Comparison of ENCODE assay signal across 9 mouse cellular contexts in genomic region chr8:105519591-105519990, GRCm38 (mm10). TPM values are rescaled to one million over a fixed set of nuclear protein-coding genes. Genes with fewer than 3 reads are reported as not detected.
DNase-seq lines count a peak whose midpoint lies in the region; ATAC-seq lines count a peak whose summit lies in the region.
"Had no signal": no experiment of that assay in that cellular context is flagged by ENCODE, and none has a peak within 500 bp of the region (broad histone marks: within the 10 kb centered on the region; RNA-seq: fewer than 3 reads in every experiment).

No protein-coding gene starts in this region.

- ATAC-seq in heart, embryonic 12.5 days (ENCODE audit: insufficient number of reproducible peaks, low FRiP score) = no peak
- no peak for ATAC-seq in hindbrain, embryonic 15.5 days (ENCODE audit: low FRiP score, low read depth)
- ATAC-seq in midbrain, embryonic 13.5 days = no peak

- 3% methylated on average over 2 of the region's 2 CpGs for WGBS in heart, embryonic 12.5 days
- 5% methylated on average over 2 of the region's 2 CpGs for WGBS in hindbrain, embryonic 15.5 days
- WGBS in midbrain, embryonic 13.5 days = 0% methylated on average over 2 of the region's 2 CpGs

- intact Hi-C loops in heart, postnatal 36 days (cut with DNase I) = no loop called here

- peaks cover 20% of the 10 kb centered on the region for H3K36me3 ChIP-seq in heart, embryonic 12.5 days
- peaks cover under 1% of the 10 kb centered on the region; the same call in 1 of the 2 replicates for H3K36me3 ChIP-seq in hindbrain, embryonic 15.5 days
- peaks cover 28% of the 10 kb centered on the region for H3K36me3 ChIP-seq in midbrain, embryonic 13.5 days

- H3K9me3 ChIP-seq in heart, embryonic 12.5 days (replicated peaks) = no peaks in the 10 kb centered on the region
- no peaks in the 10 kb centered on the region for H3K9me3 ChIP-seq in hindbrain, embryonic 15.5 days
- H3K9me3 ChIP-seq in midbrain, embryonic 13.5 days = no peaks in the 10 kb centered on the region

- H3K4me3 ChIP-seq in heart, embryonic 12.5 days = peak overlapping the region; percentile 60; the same call in 1 of the 2 replicates
- H3K4me3 ChIP-seq in hindbrain, embryonic 15.5 days = peak overlapping the region; percentile 54
- H3K4me3 ChIP-seq in midbrain, embryonic 13.5 days (replicated peaks) = peak overlapping the region; percentile 61

- no peak overlapping the region for H3K27ac ChIP-seq in heart, embryonic 12.5 days (ENCODE audit: poor library complexity, severe bottlenecking)
- H3K27ac ChIP-seq in hindbrain, embryonic 15.5 days (replicated peaks) = no peak overlapping the region
- H3K27ac ChIP-seq in midbrain, embryonic 13.5 days = peak overlapping the region; percentile 71; the same call in 1 of the 2 replicates

- H3K9ac ChIP-seq in heart, embryonic 12.5 days = no peak overlapping the region
- H3K9ac ChIP-seq in hindbrain, embryonic 15.5 days = no peak overlapping the region
- peak overlapping the region; percentile 82 for H3K9ac ChIP-seq in midbrain, embryonic 13.5 days (replicated peaks)

- peaks cover 51% of the 10 kb centered on the region for H3K4me1 ChIP-seq in heart, embryonic 12.5 days (replicated peaks)
- H3K4me1 ChIP-seq in hindbrain, embryonic 15.5 days (replicated peaks) = peaks cover 40% of the 10 kb centered on the region
- H3K4me1 ChIP-seq in midbrain, embryonic 13.5 days (replicated peaks) = peaks cover 61% of the 10 kb centered on the region

- H3K27me3 ChIP-seq in heart, embryonic 12.5 days (replicated peaks) = peaks cover 39% of the 10 kb centered on the region
- peaks cover 5% of the 10 kb centered on the region; the same call in 1 of the 2 replicates for H3K27me3 ChIP-seq in hindbrain, embryonic 15.5 days
- peaks cover 25% of the 10 kb centered on the region for H3K27me3 ChIP-seq in midbrain, embryonic 13.5 days

- no peak for DNase-seq in heart, postnatal 36 days
- peak; percentile 65 for DNase-seq in embryo, embryonic 10 days (ENCODE audit: low spot score)
- DNase-seq in thymus, postnatal 36 days = no peak
- no peak for DNase-seq in right cerebral cortex, postnatal 4 days
- no peak for DNase-seq in ovary, postnatal 10 days (ENCODE audit: low spot score)

- peak overlapping the region; percentile 96 for H3K4me2 ChIP-seq in heart, embryonic 12.5 days
- H3K4me2 ChIP-seq in hindbrain, embryonic 15.5 days = peak overlapping the region; percentile 98
- peak overlapping the region; percentile 94 for H3K4me2 ChIP-seq in midbrain, embryonic 13.5 days (replicated peaks)

RNA-seq across cellular contexts. Expression of gene Hsd11b2, which starts 1.0 kb away (rescaled TPM):
- polyA plus RNA-seq in heart, embryonic 12.5 days (2016; fragmentation: Nextera tagmentation; extraction: Ambion mirVana) = 1.7 and 1.9 TPM in 2 replicates
- total RNA-seq in heart, postnatal 36 days (2021) = not detected
- 7.2 and 9.7 TPM in 2 replicates for polyA plus RNA-seq in hindbrain, embryonic 15.5 days (2015; fragmentation: Nextera tagmentation; extraction: Ambion mirVana)
- polyA plus RNA-seq in midbrain, embryonic 13.5 days (2015; fragmentation: Nextera tagmentation; extraction: Ambion mirVana) = 11.6 and 16.9 TPM in 2 replicates
- total RNA-seq: liver, adult 2 months had no signal

RNA-seq across cellular contexts. Expression of gene Zdhhc1, which starts 22.9 kb away (rescaled TPM):
- 23.1 and 23.3 TPM in 2 replicates for polyA plus RNA-seq in heart, embryonic 12.5 days (2016; fragmentation: Nextera tagmentation; extraction: Ambion mirVana)
- total RNA-seq in heart, postnatal 36 days (2021) = 10 to 100 TPM; 14.5 to 14.9 TPM
- 39.8 and 41.9 TPM in 2 replicates for polyA plus RNA-seq in hindbrain, embryonic 15.5 days (2015; fragmentation: Nextera tagmentation; extraction: Ambion mirVana)
- 26.2 and 31.3 TPM in 2 replicates for polyA plus RNA-seq in midbrain, embryonic 13.5 days (2015; fragmentation: Nextera tagmentation; extraction: Ambion mirVana)

RNA-seq across cellular contexts. Expression of gene Atp6v0d1, which starts 46.3 kb away (rescaled TPM):
- polyA plus RNA-seq in heart, embryonic 12.5 days (2016; fragmentation: Nextera tagmentation; extraction: Ambion mirVana) = 51.4 and 52.9 TPM in 2 replicates
- total RNA-seq in heart, postnatal 36 days (2021) = 10 to 100 TPM; 51.7 to 53.4 TPM
- polyA plus RNA-seq in hindbrain, embryonic 15.5 days (2015; fragmentation: Nextera tagmentation; extraction: Ambion mirVana) = 222 and 231 TPM in 2 replicates
- 177 and 182 TPM in 2 replicates for polyA plus RNA-seq in midbrain, embryonic 13.5 days (2015; fragmentation: Nextera tagmentation; extraction: Ambion mirVana)

RNA-seq across cellular contexts. Expression of gene Tppp3, which starts 48.3 kb away (rescaled TPM):
- polyA plus RNA-seq in heart, embryonic 12.5 days (2016; fragmentation: Nextera tagmentation; extraction: Ambion mirVana) = 13.8 and 14.4 TPM in 2 replicates
- total RNA-seq in heart, postnatal 36 days (2021) = 10 to 100 TPM; 43.3 to 45.7 TPM
- polyA plus RNA-seq in hindbrain, embryonic 15.5 days (2015; fragmentation: Nextera tagmentation; extraction: Ambion mirVana) = 197 and 207 TPM in 2 replicates
- 93.1 and 111 TPM in 2 replicates for polyA plus RNA-seq in midbrain, embryonic 13.5 days (2015; fragmentation: Nextera tagmentation; extraction: Ambion mirVana)
